Mouse (Mus musculus) ovary, adult 18-20 months (tissue): ENCODE data around the gene Tmcc1.
A peak's percentile ranks its signal among the peaks of the same experiment; 100 is the strongest.

Experiments used
- DNase-seq: peaks from one replicate; pipeline ENCODE4 v3.0.0; 2022; ENCODE audit warnings: low spot score, mixed read lengths

Tmcc1 gene

GRCm38 (mm10) chr6:115992981-115993380, 200.3 kb downstream of the Tmcc1 start:
- DNase-seq = no peak

GRCm38 (mm10) chr6:115991881-115992620, 201.2 kb downstream of the Tmcc1 start:
- DNase-seq = no peak

GRCm38 (mm10) chr6:115991108-115991880, 202.0 kb downstream of the Tmcc1 start:
- no peak for DNase-seq

GRCm38 (mm10) chr6:115990479-115990878, 202.8 kb downstream of the Tmcc1 start:
- DNase-seq = no peak

GRCm38 (mm10) chr6:115990056-115990455, 203.2 kb downstream of the Tmcc1 start:
- no peak for DNase-seq

- no peak for DNase-seq
These were observed 203.7 kb downstream of the Tmcc1 start for GRCm38 (mm10) chr6:115989607-115990006.

GRCm38 (mm10) chr6:115989032-115989431, 204.3 kb downstream of the Tmcc1 start:
- no peak for DNase-seq

GRCm38 (mm10) chr6:115987096-115987747, 206.1 kb downstream of the Tmcc1 start:
- peak; percentile 53 for DNase-seq

- no peak for DNase-seq
These were observed 206.7 kb downstream of the Tmcc1 start for GRCm38 (mm10) chr6:115986472-115987095.

GRCm38 (mm10) chr6:115985622-115986021, 207.7 kb downstream of the Tmcc1 start:
- peak; percentile 57 for DNase-seq

- DNase-seq = no peak
These were observed 208.7 kb downstream of the Tmcc1 start for GRCm38 (mm10) chr6:115984580-115984979.

- no peak for DNase-seq
These were observed 209.8 kb downstream of the Tmcc1 start for GRCm38 (mm10) chr6:115983306-115984038.

- DNase-seq = no peak
These were observed 210.4 kb downstream of the Tmcc1 start for GRCm38 (mm10) chr6:115982889-115983288.

GRCm38 (mm10) chr6:115978596-115978995, 214.7 kb downstream of the Tmcc1 start:
- DNase-seq = no peak

GRCm38 (mm10) chr6:115977810-115978209, 215.5 kb downstream of the Tmcc1 start:
- DNase-seq = no peak

- DNase-seq = peak; percentile 55
These were observed 217.7 kb downstream of the Tmcc1 start for GRCm38 (mm10) chr6:115975606-115976005.

- no peak for DNase-seq
These were observed 219.2 kb downstream of the Tmcc1 start for GRCm38 (mm10) chr6:115973881-115974662.

- DNase-seq = no peak
These were observed 220.0 kb downstream of the Tmcc1 start for GRCm38 (mm10) chr6:115973139-115973875.

GRCm38 (mm10) chr6:115972083-115972764, 221.1 kb downstream of the Tmcc1 start:
- no peak for DNase-seq
